Mouse (Mus musculus) frontal cortex, adult (tissue): ENCODE data around the gene Fam110a.

Source experiments
- ATAC-seq: cut with Nextera tagmentation; 2 replicates; pipeline ENCODE4 v1.9.2; 2017; ENCODE audit warnings: mild to moderate bottlenecking, moderate library complexity, mixed read lengths; ENCODE audit not compliant: low TSS enrichment

The Fam110a gene

DNA sequence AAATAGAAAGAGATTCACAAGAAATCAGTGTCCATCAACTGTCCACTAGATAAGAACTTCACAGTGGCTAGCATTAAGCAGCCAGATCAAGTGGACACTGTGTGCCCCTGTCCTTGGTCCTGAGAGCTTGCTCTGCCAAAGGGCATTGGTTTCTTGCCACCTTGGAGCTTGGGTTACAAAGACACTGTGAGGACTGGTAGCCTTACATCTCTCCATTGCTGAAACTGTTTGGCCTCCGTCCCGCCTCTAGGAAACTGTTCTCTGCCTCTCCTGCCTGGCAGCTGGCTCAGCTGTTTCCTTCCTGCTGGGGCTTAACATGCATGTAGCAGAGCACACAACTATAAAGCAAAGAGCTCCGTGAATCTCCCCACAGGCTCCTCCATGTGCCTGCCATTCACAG is 42.1 kb downstream of the Fam110a start:
- ATAC-seq = no peak

DNA sequence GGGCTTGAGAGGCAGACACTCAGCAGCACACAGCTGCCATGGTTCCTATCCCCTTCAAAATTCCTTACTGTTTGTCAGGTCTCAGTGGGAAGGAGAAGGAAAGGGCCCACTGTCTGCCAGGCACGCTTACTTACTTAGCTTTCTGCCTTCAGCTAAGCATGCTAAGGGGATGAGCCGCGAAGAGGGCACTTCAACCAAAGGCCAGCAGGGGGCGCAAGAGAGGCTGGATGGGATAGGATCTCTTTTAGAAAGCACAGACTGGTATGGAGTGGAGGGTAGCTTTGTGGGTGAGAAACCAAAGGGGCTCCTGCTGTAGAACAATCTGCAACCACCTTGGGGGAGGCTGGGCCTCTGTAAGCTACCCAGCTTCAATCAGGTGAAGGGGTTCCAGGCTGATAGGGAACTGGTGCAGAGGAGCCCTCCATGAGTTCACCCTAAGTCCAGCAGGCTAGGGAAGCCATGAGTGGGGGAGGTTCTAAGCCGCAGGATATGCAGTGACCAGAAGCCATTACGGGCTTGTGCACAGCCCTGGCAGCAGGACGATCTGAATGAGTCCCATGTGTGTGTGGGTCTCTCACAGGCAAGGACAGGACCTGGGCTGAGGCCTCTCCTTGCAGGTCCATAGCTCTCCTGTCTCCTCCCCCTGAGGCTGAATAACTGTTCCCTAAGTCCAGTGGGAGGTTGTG is 49.5 kb downstream of the Fam110a start:
- peak; percentile 88 for ATAC-seq

DNA sequence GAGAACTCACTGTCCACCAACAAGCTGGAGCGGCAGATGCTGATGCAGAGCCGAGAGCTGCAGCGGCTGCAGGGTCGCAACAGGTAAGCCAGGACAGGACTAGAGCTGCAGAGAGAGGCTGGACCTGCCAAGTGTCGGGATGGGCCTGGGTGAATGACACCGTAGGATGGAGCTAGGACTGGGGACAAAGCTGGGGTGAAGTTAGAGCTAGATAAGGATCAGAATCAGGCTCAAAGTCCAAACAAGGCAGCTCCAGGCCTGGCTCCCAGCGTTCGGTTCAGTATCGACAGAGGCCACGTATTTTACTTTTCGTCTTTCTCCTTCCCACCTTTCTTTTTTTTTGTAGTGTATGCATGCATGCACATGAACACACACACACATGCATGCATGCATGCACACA is 52.9 kb downstream of the Fam110a start:
- no peak for ATAC-seq

DNA sequence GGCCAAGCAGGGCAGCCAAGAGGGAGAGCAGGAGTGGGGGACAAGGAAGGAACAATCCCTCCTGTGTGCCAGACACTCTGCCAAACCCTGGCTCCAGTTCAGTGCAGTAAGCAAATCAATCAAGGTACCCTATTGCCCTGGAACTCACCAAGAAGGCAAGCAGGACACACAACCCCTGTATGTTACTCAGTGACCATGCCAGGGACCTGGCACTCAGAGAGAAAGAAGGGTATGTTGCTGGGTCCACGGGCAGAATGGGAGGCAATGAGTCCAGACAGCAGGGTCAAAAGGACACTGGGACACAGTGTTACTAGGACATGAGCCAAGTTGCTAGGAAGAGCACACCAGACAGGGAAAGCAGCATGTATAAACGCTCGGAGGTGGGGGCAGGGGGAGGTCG is 54.3 kb downstream of the Fam110a start:
- ATAC-seq = no peak

DNA sequence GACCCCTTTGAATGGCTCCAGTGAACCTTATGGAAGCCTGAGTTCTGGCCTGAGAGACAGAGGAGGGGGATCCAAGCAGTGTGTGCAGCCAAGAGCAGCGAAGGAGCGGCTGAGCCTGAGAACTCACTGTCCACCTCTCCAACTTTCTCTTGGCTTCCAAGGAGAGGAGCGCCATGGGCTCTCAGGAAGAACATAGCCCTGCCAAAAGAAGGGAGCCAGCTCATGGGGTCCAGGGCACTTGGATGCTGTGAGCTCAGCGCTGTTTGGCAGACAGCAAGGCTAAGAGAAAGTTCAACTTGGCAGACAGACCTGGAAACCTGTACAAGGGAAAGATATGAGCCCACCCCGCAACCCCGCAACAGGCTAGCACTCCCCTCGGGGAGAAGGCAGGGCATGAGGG is 55.7 kb downstream of the Fam110a start:
- ATAC-seq = no peak

DNA sequence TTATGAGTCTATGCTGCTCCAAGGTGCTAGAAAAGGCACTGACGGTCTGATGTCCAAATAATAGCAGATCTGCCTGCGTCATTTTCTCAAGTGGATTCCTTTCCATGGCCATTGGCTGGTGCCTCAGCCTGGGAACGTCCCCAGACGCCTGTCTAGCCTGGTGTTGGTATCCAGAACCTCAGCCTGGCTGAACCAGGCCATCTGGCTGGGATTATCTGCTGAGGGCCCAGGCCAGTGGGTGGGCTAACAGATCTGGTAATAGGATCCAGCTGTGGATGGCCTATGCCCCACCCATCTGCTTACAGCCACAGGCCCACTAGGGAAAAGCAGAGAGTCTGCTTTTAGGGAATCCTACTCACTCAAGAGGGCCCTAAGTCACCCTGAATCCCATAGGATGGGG is 58.4 kb downstream of the Fam110a start:
- ATAC-seq = no peak

DNA sequence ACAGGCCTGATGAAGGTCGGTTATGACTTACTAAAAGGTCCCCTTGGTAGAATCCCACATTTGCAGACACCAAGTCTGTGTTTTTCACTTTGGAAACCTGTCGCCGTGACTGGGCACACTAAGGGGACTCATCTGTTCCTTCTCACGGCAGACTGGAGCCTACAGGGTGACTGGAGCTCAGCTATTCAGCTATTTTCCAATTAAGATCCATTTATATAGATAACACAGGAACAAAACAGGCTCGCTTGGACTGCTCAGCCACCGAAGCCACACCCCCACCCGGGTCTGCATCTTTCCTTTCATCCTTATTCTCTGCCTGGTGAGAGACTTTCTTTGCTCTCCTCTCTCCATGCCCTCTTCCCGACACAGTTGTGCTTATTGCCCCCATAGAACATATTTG is 59.0 kb downstream of the Fam110a start:
- no peak for ATAC-seq
